ENCODE assay signal across 17 mouse cellular contexts in the genomic region with DNA sequence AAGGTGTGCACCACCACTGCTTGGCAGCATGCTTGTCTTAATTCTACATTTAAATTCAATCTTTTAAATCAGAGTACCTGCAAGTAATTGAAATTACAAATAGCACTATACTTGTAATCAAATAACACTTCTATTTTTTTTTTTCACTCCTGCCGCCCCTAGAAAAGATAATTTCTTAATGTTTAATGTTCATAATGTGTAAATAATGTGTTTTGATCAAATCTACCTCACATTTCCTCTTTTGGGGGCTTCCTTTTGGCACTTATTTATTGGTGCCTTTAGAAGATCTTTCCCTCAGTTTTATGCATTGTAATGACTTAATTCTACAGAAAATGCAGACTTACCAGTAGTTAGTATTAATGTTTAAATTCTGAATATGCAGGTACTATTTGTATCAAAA.
"Had no signal": no experiment of that assay in that cellular context is flagged by ENCODE, and none has a peak within 500 bp of the region (broad histone marks: within the 10 kb centered on the region; RNA-seq: fewer than 3 reads in every experiment).

No protein-coding gene starts in this region.

- ATAC-seq: liver, embryonic 12.5 days had no signal

- DNase-seq: kidney, adult 18-20 months; kidney, postnatal 4 days; left cerebral cortex, postnatal 4 days; lung, adult 2 months; lung, postnatal 14 days; lung, postnatal 4 days; midbrain, embryonic 14.5 days; right cerebral cortex, adult 18-20 months; right cerebral cortex, postnatal 14 days; right cerebral cortex, postnatal 4 days; spleen, adult 18-20 months; thymus, adult 18-20 months; thymus, postnatal 14 days had no signal

- H3K27ac ChIP-seq: limb, embryonic 12.5 days; limb, embryonic 15.5 days; liver, embryonic 12.5 days; liver, embryonic 15.5 days had no signal

- H3K36me3 ChIP-seq: limb, embryonic 12.5 days; limb, embryonic 15.5 days; liver, embryonic 12.5 days; liver, embryonic 15.5 days had no signal

- H3K4me3 ChIP-seq: limb, embryonic 12.5 days; limb, embryonic 15.5 days; liver, embryonic 12.5 days; liver, embryonic 15.5 days had no signal

- H3K27me3 ChIP-seq: limb, embryonic 12.5 days; limb, embryonic 15.5 days; liver, embryonic 12.5 days; liver, embryonic 15.5 days had no signal

- H3K4me1 ChIP-seq: limb, embryonic 12.5 days had no signal

- H3K9me3 ChIP-seq: limb, embryonic 12.5 days; limb, embryonic 15.5 days; liver, embryonic 12.5 days; liver, embryonic 15.5 days had no signal
